8 mouse cellular contexts compared by ENCODE assay signal in the genomic region with DNA sequence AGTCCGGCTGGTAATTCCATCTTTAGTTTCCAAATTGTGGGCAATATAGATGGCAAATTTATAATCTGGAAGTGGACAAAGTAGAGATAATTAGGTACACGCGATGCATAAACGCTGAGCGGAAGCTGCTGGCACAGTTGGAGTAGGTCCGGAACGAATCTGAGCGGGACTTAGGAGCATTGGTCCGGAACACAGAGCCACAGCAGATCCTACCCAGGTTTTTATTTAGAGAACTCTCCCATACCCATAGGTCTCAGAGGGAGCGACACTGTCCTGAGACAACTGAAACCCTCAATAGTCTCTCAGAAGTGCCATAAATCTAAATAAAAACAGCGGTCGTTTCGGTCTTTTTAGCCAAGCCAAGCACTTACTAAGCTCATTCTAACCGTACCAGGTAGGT. TPM values are rescaled to one million over a fixed set of nuclear protein-coding genes. Genes with fewer than 3 reads are reported as not detected.
DNase-seq lines count a peak whose midpoint lies in the region; ATAC-seq and TF ChIP-seq lines count a peak whose summit lies in the region.

No protein-coding gene starts in this region.

- no peak for DNase-seq in liver, adult 2 months (ENCODE audit: extremely low read depth, low read depth, low spot score)
- no peak for DNase-seq in liver
- DNase-seq in brain, embryonic 14.5 days (ENCODE audit: low read depth), result peak; percentile 60
- no peak for DNase-seq in forebrain, embryonic 10.5 days (ENCODE audit: extremely low spot score, low spot score)
- peak; percentile 67 for DNase-seq in kidney, postnatal 0 days (ENCODE audit: low spot score)
- peak; percentile 43 for DNase-seq in telencephalon, adult 2 months (ENCODE audit: low read depth, low spot score)
- no peak for DNase-seq in gastrocnemius, postnatal 14 days

- H3K9me3 ChIP-seq in forebrain, embryonic 10.5 days, result no peaks in the 10 kb centered on the region
- no peaks in the 10 kb centered on the region for H3K9me3 ChIP-seq in kidney, postnatal 0 days (replicated peaks; ENCODE audit: low read length)

- peak; percentile 46 for ATAC-seq in kidney, postnatal 0 days (replicated peaks; ENCODE audit: low FRiP score, low read depth)
- ATAC-seq in megakaryocyte, adult 5-6 weeks (ENCODE audit: poor library complexity, severe bottlenecking), result peak; percentile 44

- intact Hi-C loops in gastrocnemius, postnatal 14 days (cut with DNase I; ENCODE audit: low total_unique reads), result loop anchor here (10.0 kb wide), 1 partner anchor 55 kb away; no protein-coding TSS in a partner anchor

- TF ChIP-seq POLR2A in liver, adult 2 months (IDR thresholded peaks at IDR 0.05; ENCODE audit: extremely low read depth, insufficient read depth, low read length), result no peak
- TF ChIP-seq POLR2A in brain, embryonic 14.5 days (IDR thresholded peaks at IDR 0.05; ENCODE audit: borderline replicate concordance, extremely low read depth, insufficient read depth, insufficient read length, poor library complexity, severe bottlenecking), result no peak

- H3K27ac ChIP-seq in liver, adult 2 months (replicated peaks; ENCODE audit: insufficient read depth, low read depth, low read length), result peak overlapping the region; percentile 54
- H3K27ac ChIP-seq in forebrain, embryonic 10.5 days, result peak overlapping the region; percentile 88
- peak overlapping the region; percentile 78 for H3K27ac ChIP-seq in kidney, postnatal 0 days

- H3K36me3 ChIP-seq in liver, adult 2 months (ENCODE audit: control insufficient read depth, insufficient read depth, low read length), result peaks cover 3% of the 10 kb centered on the region; the same call in 1 of the 2 replicates
- H3K36me3 ChIP-seq in forebrain, embryonic 10.5 days (replicated peaks), result peaks cover 27% of the 10 kb centered on the region
- peaks cover 8% of the 10 kb centered on the region; the same call in 1 of the 2 replicates for H3K36me3 ChIP-seq in kidney, postnatal 0 days (ENCODE audit: insufficient read depth, low read length)

- TF ChIP-seq CTCF in liver, adult 2 months (IDR thresholded peaks at IDR 0.05; ENCODE audit: low read depth, low read length), result no peak
- TF ChIP-seq CTCF in brain, embryonic 14.5 days (IDR thresholded peaks at IDR 0.05; ENCODE audit: borderline replicate concordance, extremely low read depth, insufficient read depth, insufficient read length), result no peak
- TF ChIP-seq CTCF in kidney, postnatal 0 days (IDR thresholded peaks at IDR 0.05; ENCODE audit: low read depth), result no peak

- 7% methylated on average over 14 of the region's 14 CpGs for WGBS in liver, adult 2 months
- 17% methylated on average over 14 of the region's 14 CpGs for WGBS in forebrain, embryonic 10.5 days
- 9% methylated on average over 14 of the region's 14 CpGs for WGBS in kidney, postnatal 0 days

- no peaks in the 10 kb centered on the region for H3K27me3 ChIP-seq in liver, adult 2 months (ENCODE audit: control insufficient read depth, insufficient read depth, low read length)
- no peaks in the 10 kb centered on the region for H3K27me3 ChIP-seq in forebrain, embryonic 10.5 days (ENCODE audit: poor library complexity, severe bottlenecking)
- no peaks in the 10 kb centered on the region for H3K27me3 ChIP-seq in kidney, postnatal 0 days (ENCODE audit: insufficient read depth, low read length)

- peaks cover 16% of the 10 kb centered on the region for H3K4me1 ChIP-seq in liver, adult 2 months (ENCODE audit: control insufficient read depth, insufficient read depth, low read length)
- peaks cover 21% of the 10 kb centered on the region for H3K4me1 ChIP-seq in forebrain, embryonic 10.5 days
- H3K4me1 ChIP-seq in kidney, postnatal 0 days (replicated peaks; ENCODE audit: insufficient read depth, low read length), result peaks cover 8% of the 10 kb centered on the region; the same call in 1 of the 2 replicates

- peak overlapping the region; percentile 48; the same call in 1 of the 2 replicates for H3K9ac ChIP-seq in liver, adult 2 months (ENCODE audit: low read depth, low read length)
- H3K9ac ChIP-seq in kidney, postnatal 0 days (ENCODE audit: low read depth, low read length), result peak overlapping the region; percentile 86

- peak overlapping the region; percentile 78 for H3K4me2 ChIP-seq in kidney, postnatal 0 days (ENCODE audit: low read length)

- peak overlapping the region; percentile 94 for H3K4me3 ChIP-seq in liver, adult 2 months (ENCODE audit: insufficient read depth, low read depth, low read length)
- H3K4me3 ChIP-seq in forebrain, embryonic 10.5 days, result peak overlapping the region; percentile 89
- H3K4me3 ChIP-seq in kidney, postnatal 0 days (replicated peaks; ENCODE audit: low read depth, low read length), result peak overlapping the region; percentile 77

- H3K79me2 ChIP-seq in liver, adult 2 months (ENCODE audit: control insufficient read depth, insufficient read depth, low read length), result peaks cover 9% of the 10 kb centered on the region; the same call in 1 of the 2 replicates

RNA-seq across cellular contexts. Expression of gene Zbtb24, which starts 0.5 kb away (rescaled TPM):
- 10.6 and 11.1 TPM in 2 replicates for total RNA-seq in liver, adult 2 months (2014; rRNA removed)
- 7.6 and 10.5 TPM in 2 replicates for polyA plus RNA-seq in liver, adult 2 months (2012; rRNA removed)
- 23.0 and 23.1 TPM in 2 replicates for polyA plus RNA-seq in brain, embryonic 14.5 days (2012; rRNA removed)
- 16.0 and 17.7 TPM in 2 replicates for polyA plus RNA-seq in forebrain, embryonic 10.5 days (2016; fragmentation: Nextera tagmentation; extraction: Ambion mirVana)
- polyA plus RNA-seq in kidney, postnatal 0 days (2015; fragmentation: Nextera tagmentation; extraction: Ambion mirVana), result 16.9 and 18.4 TPM in 2 replicates
- 9.3 and 12.6 TPM in 2 replicates for total RNA-seq in megakaryocyte, adult 5-6 weeks (2015)
- 22.3 and 26.2 TPM in 2 replicates for total RNA-seq in megakaryocyte, adult 5-6 weeks (2017)
- total RNA-seq in gastrocnemius, postnatal 14 days (2021), result 1 to 10 TPM; 4.3 to 4.7 TPM

RNA-seq across cellular contexts. Expression of gene Mical1, which starts 26.4 kb away (rescaled TPM):
- total RNA-seq in liver, adult 2 months (2014; rRNA removed), result 0.55 and 0.94 TPM in 2 replicates
- polyA plus RNA-seq in liver, adult 2 months (2012; rRNA removed), result 0.82 and 3.7 TPM in 2 replicates
- polyA plus RNA-seq in brain, embryonic 14.5 days (2012; rRNA removed), result 34.2 and 44.8 TPM in 2 replicates
- 48.3 and 50.0 TPM in 2 replicates for polyA plus RNA-seq in forebrain, embryonic 10.5 days (2016; fragmentation: Nextera tagmentation; extraction: Ambion mirVana)
- 19.6 and 19.9 TPM in 2 replicates for polyA plus RNA-seq in kidney, postnatal 0 days (2015; fragmentation: Nextera tagmentation; extraction: Ambion mirVana)
- 48.0 and 57.5 TPM in 2 replicates for total RNA-seq in megakaryocyte, adult 5-6 weeks (2015)
- 59.9 and 60.7 TPM in 2 replicates for total RNA-seq in megakaryocyte, adult 5-6 weeks (2017)
- total RNA-seq in gastrocnemius, postnatal 14 days (2021), result 10 to 100 TPM; 10.5 to 15.5 TPM

RNA-seq across cellular contexts. Expression of gene Smpd2, which starts 40.5 kb away (rescaled TPM):
- total RNA-seq in liver, adult 2 months (2014; rRNA removed), result 29.3 and 30.8 TPM in 2 replicates
- polyA plus RNA-seq in liver, adult 2 months (2012; rRNA removed), result 47.6 and 51.5 TPM in 2 replicates
- polyA plus RNA-seq in brain, embryonic 14.5 days (2012; rRNA removed), result 41.5 and 52.2 TPM in 2 replicates
- polyA plus RNA-seq in forebrain, embryonic 10.5 days (2016; fragmentation: Nextera tagmentation; extraction: Ambion mirVana), result 64.7 and 65.6 TPM in 2 replicates
- 70.4 and 79.8 TPM in 2 replicates for polyA plus RNA-seq in kidney, postnatal 0 days (2015; fragmentation: Nextera tagmentation; extraction: Ambion mirVana)
- total RNA-seq in megakaryocyte, adult 5-6 weeks (2015), result 9.4 and 14.3 TPM in 2 replicates
- total RNA-seq in megakaryocyte, adult 5-6 weeks (2017), result 10.9 and 11.3 TPM in 2 replicates
- total RNA-seq in gastrocnemius, postnatal 14 days (2021), result 10 to 100 TPM; 10.5 to 12.1 TPM

RNA-seq across cellular contexts. Expression of gene Ppil6, which starts 40.6 kb away (rescaled TPM):
- 0.94 and 1.1 TPM in 2 replicates for total RNA-seq in liver, adult 2 months (2014; rRNA removed)
- 0.09 and 0.26 TPM in 2 replicates for polyA plus RNA-seq in liver, adult 2 months (2012; rRNA removed)
- 2.0 and 2.1 TPM in 2 replicates for polyA plus RNA-seq in brain, embryonic 14.5 days (2012; rRNA removed)
- 0.71 and 1.8 TPM in 2 replicates for polyA plus RNA-seq in forebrain, embryonic 10.5 days (2016; fragmentation: Nextera tagmentation; extraction: Ambion mirVana)
- polyA plus RNA-seq in kidney, postnatal 0 days (2015; fragmentation: Nextera tagmentation; extraction: Ambion mirVana), result 3.3 and 4.6 TPM in 2 replicates
- total RNA-seq in megakaryocyte, adult 5-6 weeks (2015), result 1.2 and 1.3 TPM in 2 replicates
- not detected in 2 replicates for total RNA-seq in megakaryocyte, adult 5-6 weeks (2017)
- not detected for total RNA-seq in gastrocnemius, postnatal 14 days (2021)

Comparison
In these comparisons a context has a peak if more than half of its experiments do, and no peak if none do; other contexts are left out.
1. DNase-seq: peak in brain, embryonic 14.5 days (single experiment), kidney, postnatal 0 days (single experiment) and telencephalon, adult 2 months (single experiment); none in liver, adult 2 months (single experiment), liver (single experiment), forebrain, embryonic 10.5 days (single experiment) and gastrocnemius, postnatal 14 days (single experiment).
2. Peak in every context shown above with its lines, with median percentiles within 50 percentile points of each other: H3K27ac ChIP-seq and H3K4me3 ChIP-seq.